Mouse (Mus musculus) left cerebral cortex, postnatal 25 days (tissue): ENCODE results near the gene Ntrk3. TPM values are rescaled to one million over a fixed set of nuclear protein-coding genes. Genes with fewer than 3 reads are reported as not detected.
A peak's percentile ranks its signal among the peaks of the same experiment; 100 is the strongest.

Experiments used
- DNase-seq, 2 experiments: peaks; one replicate each; pipeline ENCODE4 v3.0.0; 2022; ENCODE audit warnings: low spot score in 2 of 2, mixed read lengths in 1 of 2
- intact Hi-C: fragments of 180-260 bp; cut with DNase I; formaldehyde crosslinking; loops from one replicate; pipeline ENCODE4 v1.15.1; 2025
- total RNA-seq, 2 experiments: library from RNA; stranded (reverse); gene quantifications; 2 replicates each; pipeline ENCODE4 v1.2.3; 2021

Gene Ntrk3
- total RNA-seq, 2 experiments from 2014 or later: 149 to 159 TPM

DNA sequence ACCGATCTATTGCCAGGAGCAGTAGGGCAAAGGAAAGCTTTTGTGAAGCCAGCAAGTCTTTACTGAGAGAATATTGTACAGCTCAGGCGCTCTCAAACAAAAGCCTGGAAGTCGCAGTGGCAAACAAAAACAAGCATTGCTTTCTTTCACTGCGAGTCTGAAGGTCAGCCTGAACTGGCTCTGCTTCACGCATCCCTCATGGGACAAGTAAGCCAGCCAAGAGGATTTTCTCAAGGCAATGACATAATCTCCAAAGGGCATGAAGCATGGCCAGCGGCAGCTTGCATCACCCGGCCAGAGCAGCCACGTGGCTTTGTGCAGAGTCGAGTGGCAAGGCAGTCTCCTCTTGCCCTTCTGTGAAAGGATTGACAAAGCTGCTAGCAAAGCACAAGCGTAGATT is 79.8 kb downstream of the Ntrk3 start:
- DNase-seq: peak in 1 of 2 experiments; percentile 19
- intact Hi-C loops: no loop called here

DNA sequence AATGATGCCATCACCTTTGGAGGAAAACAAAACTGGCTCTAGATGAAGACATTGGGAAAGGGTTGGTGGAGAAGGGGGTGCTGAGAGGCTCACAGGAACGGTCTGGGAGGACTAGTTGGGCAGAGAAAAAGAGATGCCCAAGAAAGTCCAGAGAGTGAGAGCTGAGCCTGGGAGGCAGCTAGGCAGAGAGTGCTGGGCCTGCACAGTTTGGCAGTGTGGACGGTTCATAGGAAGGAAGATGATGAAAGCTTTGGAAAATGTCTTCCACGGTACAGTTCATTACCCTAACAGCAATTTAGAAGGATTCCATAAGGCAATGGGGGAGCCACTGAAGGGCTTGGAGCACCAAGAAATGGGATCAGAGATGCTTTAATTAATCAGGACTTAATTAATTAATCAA is 81.6 kb downstream of the Ntrk3 start:
- intact Hi-C loops: no loop called here
- no peak for DNase-seq

DNA sequence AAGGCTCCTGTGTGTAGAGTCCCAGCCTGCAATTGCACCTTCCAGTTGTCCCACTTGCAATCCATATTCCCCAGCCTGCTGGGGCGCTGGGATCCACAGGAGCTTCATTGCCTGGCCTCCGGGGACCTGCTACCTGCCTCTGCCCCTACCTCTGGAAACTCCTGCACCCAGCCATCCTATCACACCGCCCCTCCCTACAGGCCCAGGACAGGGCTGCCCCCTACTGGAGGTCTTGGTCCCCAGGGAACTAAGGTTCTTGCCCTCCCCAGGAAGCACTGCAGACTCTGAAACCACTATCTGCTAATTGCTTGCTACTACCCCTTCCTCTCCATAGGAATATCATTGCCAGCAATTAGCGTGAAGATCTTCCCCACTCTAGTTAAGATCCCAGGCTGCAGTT is 84.1 kb downstream of the Ntrk3 start:
- intact Hi-C loops: no loop called here
- DNase-seq: no peak

DNA sequence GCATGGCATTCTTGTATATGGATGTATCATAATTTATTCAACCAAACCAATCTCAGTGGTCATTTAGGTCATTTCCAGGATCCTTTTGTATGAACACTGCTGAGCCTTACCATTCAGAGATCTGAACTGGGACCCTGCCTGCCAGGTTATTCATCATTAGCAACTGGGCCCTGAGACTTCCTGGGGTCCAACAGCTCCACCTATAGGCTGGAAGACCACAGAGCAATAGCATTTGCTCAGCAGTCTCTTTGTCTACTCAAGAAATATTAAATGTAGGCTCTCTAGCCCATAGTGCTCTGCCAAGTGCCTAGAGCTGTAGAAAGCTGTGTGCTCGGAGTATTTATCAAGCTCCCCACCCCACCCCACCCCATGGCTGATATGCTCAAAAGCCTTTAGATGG is 85.5 kb downstream of the Ntrk3 start:
- no peak for DNase-seq
- intact Hi-C loops: no loop called here

DNA sequence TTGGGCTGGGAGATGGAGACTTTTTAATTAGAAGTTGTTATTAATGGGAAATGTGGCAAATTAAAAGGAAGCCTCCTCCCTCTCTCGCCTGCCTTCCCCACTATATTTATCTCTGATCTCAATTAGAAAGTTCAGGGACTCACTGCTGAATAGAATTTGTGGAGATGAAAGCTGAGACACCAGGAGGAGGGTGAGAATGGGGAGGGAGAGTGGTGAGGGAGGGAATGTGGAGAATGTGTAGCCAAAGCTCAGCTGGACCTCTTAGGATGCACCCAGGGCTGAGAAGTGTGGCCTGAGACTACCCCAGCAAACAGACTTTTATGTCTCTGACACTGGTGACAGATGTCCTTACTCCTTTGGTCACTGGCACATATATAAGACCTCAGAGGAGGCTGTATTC is 86.3 kb downstream of the Ntrk3 start:
- intact Hi-C loops: no loop called here
- DNase-seq: no peak

DNA sequence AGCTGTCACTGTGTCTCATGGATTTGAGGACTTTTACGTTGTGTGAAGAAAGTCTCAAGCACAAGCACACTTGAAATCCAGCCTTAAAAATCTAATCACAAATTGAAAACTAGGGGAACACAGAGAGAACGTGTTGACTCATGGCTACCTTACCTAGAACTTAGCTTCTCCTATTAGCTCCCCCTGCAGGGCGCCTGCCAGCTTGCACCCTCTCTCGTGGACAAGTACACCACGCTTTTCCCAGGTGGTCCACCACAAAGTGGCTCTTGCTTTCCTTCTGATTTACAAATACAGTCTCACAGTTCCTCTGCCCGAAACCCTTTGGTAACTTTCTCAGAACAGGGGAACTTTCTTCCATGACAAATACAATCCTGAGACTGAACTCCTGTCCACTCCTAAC is 94.1 kb downstream of the Ntrk3 start:
- no peak for DNase-seq
- intact Hi-C loops: no loop called here

DNA sequence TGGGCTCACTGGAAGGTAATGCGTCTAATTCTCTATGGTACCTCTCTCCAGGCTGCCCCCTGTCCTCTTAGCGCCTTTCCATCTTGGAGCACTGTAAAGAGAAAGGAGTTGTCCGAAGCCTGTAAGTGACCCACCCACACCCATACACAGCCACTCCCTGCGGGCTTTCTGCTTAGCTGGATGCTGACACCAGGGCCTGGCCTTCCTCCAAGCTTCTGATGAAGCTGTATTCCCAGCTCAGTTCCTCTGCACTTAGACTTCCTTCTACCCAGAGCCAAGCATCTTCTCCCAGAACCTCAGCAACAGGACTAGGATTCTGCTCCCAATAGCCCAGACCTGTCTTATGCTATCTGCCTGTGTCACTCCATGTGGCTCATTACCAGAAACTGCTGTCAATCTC is 114.1 kb downstream of the Ntrk3 start:
- intact Hi-C loops: no loop called here
- no peak for DNase-seq

DNA sequence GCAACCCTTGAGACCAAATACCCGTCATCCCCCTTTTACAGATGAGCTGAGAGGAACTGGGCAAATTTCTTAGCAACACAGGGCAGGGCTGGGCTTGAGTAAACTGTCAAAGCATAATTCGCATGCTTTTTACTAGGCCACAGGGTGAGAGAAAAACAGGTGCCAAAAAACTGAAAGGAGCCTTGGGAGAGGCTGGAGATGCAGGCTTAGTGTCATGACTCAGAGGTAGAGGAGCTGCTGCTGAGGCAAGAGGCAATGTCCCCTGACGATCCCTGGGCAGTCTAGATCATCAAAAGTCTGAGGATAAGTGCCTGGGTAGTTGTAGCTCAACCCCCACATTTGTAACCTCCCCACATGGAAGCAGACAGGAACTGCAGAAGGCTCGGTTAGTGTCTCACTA is 116.7 kb downstream of the Ntrk3 start:
- intact Hi-C loops: no loop called here

DNA sequence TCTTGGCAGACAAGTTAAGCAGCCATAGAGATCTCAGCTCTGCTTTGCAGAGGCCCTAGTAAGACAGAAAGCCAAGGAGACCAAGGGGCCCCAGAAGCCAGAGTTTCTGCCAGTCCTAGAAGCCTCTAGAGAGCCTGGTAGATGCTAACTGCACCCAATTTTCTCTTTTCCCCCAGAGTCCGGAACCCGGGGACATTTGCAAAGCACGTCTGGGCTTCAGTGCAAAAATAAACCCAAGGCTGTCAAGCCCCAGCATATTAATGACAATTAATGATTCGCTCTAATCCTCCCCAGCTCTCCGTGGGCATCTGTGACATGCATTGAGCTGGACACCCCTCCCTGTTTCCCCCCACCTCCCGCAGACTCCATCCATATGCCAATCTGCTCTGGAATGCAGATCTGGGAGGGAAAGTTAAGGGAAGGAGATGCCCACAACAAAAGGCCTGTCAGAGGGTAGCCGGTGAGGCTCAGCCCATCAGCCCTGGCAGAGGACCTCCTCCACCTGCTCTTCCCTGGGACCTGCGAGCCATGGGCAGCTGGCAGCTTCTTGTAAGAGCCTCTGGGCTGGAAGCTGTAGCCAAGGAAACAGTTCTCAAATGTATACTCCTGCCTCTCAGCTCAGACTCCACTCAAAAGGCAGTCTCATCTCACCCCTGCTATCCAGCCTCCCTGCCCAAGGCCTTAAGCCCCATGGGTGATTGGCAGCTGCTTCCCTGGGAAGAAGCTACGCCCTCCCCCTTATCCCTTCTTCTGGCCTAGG is 117.8 kb downstream of the Ntrk3 start:
- no peak for DNase-seq
- intact Hi-C loops: no loop called here

More for the DNA sequence above, 116.7 kb downstream of the Ntrk3 start:
- DNase-seq: no peak

DNA sequence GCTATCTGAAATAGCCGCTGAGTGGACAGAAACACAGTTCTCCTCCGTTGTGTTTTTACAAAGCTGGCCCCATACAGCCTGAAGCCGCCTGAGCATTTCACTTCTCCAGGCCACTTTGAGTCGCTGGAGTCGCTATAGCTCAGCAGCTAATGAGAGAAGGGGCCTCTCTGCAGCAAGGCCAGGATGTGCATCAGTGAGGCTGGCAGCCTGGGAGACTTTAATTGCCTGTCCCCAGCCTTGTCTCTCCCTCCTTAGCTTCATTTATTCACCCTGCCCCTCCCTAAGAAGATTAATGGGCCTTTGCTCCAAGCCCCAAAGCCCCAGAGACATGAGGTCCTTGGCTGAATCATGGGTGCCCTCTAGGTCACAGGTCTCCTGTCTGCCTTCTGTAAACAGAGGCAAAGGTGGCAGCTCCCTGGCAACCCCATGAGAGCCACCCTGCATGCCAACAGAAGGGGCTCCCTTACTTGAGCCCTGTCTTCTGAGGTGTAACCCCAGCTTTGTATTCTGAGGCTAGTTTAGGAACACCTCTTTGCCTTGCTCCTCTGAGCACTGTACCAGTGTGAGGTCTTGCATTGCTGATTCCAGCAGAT is 132.2 kb downstream of the Ntrk3 start:
- no peak for DNase-seq
- intact Hi-C loops: no loop called here

DNA sequence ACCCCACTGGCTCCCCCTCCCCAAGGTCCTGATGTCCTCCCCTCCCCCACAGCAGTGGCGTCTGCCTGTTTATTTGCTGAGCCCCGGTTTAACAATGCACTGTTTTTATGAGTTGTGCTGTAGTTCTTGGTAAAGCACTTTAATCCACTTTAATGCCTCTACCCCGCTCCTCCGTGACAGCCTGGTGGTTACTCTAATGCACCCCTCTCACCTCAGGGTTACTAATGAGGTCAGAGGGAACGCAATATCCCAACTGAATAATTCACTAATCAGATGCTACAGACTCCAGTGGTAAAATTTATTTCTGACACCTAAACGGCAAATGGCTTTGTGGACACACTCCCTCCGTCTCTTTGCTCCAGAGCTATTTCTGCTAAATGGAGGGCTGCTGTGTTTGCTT is 133.9 kb downstream of the Ntrk3 start:
- DNase-seq: no peak
- intact Hi-C loops: no loop called here

DNA sequence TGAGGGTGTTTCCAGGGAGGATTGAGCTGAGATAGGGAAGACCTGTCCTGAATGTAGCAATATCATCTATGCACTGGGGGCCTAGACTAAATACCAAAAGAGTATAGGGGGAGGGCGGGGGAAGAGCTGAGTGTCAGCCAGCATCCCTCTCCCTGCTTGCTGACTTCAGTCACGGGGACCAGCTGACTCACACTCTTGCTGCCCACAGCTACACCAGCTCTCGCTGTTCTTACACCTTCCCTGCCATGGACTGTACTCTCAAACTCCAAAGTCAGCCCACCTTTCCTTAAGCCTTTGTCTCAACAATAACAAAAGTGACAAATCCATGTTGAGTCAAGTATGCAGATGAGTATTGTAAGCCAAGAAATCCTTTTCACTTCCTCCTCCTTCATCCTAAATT is 136.0 kb downstream of the Ntrk3 start:
- DNase-seq: peak in 1 of 2 experiments; percentile 86
- intact Hi-C loops: loop anchor here (1.0 kb wide), 1 partner anchor 66 kb away; no protein-coding TSS in a partner anchor

DNA sequence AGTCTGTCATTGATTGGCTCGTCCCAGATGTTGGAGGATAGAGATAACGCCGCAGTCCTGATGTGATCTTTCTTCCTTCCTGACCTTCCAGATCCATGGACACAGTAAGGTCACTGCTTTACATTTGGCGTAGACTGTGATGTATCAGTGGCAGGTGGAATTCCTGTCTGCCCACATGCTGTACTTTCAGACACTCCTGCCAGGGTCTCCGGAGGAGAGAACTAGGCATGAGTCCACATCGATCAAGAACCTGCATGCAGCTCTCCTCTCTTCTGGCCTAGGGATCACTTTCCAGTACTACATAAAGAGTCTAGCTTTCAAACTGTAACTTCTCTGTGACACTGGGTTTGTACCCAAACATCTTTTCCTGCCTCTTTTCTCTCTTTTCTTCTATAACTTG is 136.9 kb downstream of the Ntrk3 start:
- intact Hi-C loops: no loop called here
- DNase-seq: no peak

DNA sequence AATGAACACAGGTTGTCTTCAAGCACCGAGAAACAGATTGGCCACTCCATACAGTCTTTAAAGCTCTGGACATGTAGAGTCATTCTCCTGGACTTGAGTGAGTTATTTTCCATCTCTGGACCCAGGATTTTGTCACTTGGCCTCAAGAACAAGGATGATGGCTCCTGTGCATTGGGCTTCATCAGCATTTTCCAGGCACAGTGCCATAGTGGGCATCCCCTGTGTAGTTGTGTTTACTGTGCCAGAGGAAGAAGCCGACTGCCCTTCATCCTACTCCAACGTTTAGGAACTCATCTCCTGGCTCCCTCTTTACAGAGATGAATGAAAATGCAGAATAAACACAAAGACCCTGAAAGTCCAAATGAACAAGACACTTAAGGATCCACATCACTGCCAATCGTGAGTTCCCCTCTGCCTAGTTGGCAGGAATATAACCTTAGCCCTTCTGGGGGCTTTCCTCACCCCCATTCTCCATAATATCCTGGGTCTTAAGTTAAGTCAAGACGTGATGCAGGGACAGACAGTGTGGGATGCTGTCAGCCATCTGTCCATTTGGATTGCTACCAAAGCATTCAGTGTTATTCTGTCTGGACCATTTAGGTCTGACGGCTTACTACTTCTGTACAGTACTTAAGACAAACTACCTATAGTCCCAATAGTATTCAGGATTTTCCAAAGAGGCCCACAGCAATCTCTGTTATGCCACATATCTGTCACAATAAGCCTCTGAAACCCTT is 137.7 kb downstream of the Ntrk3 start:
- DNase-seq: peak in 1 of 2 experiments; percentile 46
- intact Hi-C loops: loop anchor here (10.0 kb wide), 1 partner anchor 1465 kb away; no protein-coding TSS in a partner anchor

DNA sequence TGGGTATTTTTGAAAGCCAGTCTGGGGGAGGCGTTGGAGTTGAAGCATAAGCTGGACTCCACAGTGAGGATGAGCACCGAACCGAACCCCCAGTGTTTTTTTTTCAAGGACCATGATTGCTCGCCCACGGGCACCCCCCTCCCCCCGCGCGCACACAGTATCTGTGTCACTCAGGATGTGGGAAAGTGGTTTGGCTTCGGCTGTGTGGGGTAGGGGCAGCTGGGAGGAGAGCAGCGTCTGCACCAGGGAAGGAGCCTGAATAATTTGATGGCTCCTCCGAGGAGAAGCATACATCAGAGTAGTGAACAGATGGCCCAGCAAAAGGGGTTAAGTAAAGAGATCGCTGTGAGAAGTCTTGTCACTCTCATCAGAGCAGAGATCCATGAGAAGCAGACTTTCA is 139.7 kb downstream of the Ntrk3 start:
- DNase-seq: peak in 1 of 2 experiments; percentile 78
- intact Hi-C loops: loop anchor here (1.0 to 10.0 kb wide), 4 partner anchors 63 to 1463 kb away; no protein-coding TSS in a partner anchor

DNA sequence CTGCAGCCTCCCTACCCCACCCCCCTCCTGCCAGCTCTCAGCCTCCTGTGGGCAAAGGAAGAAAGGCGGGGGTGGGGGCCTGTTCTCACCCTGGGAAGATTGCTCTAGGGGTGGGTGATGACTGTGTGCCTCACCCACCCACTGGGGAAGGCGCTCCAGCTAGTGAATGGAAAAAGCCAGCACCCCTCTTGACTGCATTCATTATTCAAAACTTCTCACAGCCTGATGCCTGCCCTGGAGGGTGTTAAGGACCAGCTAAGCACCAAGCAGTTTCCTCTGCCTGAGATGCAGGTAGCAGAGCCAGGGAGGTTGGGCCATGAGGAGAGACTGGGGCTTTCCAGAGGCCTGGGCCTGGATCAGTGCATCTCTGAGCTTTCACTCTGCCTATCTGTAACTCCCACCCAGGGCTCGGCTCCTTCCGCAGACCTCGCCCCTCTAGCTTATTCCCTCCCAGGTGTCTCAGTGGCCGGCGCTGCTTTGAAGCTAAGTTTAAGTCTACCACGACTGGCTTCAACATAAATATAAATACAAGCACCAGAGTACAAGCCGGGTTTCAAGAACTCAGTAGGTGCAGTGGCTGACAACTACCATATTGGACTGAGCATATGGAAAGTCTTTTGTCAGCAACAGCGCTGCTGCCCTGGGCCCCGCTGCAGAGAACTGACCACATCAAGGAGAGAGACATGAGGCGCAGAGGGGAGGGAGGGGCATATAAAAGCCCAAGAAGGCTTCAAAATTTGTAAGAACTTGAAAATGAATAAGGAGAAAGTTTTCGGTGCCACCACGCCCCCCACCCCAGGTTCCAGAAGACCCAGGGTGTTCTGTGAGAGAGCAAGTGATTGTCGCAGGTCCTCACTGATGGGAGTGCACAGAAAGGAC is 140.3 kb downstream of the Ntrk3 start:
- DNase-seq: peak in 1 of 2 experiments; percentile 88
- intact Hi-C loops: loop anchor here (1.0 to 10.0 kb wide), 5 partner anchors 64 to 1463 kb away; no protein-coding TSS in a partner anchor

DNA sequence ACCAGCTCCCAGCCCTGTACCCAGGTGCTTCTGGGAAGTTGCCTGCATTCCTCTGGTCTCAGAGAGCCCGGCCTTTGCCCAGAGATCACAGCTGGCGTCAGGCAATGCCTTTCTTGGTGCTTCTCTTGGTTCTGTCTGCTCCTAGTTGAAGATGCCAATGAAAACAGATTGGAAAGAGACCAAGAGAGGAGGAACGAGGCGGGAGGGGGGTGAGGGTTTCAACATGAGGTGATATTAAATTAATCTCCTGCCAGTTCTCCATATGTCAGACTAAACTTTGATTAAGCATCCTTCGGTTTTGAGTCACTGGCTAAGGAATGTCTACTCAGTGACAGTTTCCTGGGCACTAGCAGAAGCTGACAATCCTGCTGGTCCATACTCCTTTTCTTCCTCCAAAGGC is 141.3 kb downstream of the Ntrk3 start:
- intact Hi-C loops: loop anchor here (2.0 to 10.0 kb wide), 2 partner anchors 170 to 1462 kb away; no protein-coding TSS in a partner anchor

DNA sequence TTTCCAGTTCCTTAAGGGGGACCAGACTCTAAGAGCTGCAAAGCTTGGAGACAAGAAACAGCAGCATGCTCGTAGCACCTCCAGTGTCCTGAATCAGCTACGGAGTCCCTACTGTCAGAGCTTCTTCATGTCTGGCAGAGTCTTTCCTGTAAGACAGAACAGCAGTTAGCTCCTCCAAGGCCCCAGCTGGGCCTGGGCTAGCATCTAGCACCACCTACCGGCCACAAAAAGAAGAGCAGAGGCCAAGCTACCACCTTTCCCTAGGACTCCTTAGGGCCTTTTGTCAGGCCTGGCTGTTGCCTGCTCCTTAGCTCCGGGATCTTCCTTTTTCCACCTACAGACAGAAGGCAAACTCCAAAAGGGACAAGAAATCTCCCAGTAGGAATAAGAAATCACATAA is 141.9 kb downstream of the Ntrk3 start:
- intact Hi-C loops: loop anchor here (2.0 to 10.0 kb wide), 2 partner anchors 171 to 1461 kb away; no protein-coding TSS in a partner anchor

More for the DNA sequence above, 141.3 kb downstream of the Ntrk3 start:
- DNase-seq: no peak

DNA sequence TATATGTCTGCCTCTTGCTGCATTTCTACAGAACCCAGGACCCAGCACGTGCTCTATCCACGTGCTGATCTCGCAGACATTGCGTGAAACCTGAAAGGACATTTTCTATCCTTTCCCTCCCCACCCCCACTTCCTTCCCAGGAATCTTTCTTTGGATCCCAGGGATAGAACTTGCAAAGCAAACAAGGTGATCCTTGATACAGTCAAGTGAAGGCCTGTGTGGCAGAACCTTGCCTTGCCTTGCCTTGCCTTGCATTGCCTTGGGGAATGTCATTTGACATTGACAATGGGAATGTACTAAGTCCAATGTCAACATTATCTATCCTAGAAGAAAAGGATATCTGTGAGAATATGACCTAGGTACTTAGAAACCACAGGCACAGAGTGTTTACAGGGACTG is 144.9 kb downstream of the Ntrk3 start:
- intact Hi-C loops: loop anchor here (10.0 kb wide), 1 partner anchor 1458 kb away; no protein-coding TSS in a partner anchor
- no peak for DNase-seq

More for the DNA sequence above, 141.9 kb downstream of the Ntrk3 start:
- DNase-seq: peak; percentile 79 to 87
